Mouse (Mus musculus) intestine, embryonic 14.5 days (tissue): ENCODE data around the gene Cdc42se2. TPM values are rescaled to one million over a fixed set of nuclear protein-coding genes. Genes with fewer than 3 reads are reported as not detected.
A peak's percentile ranks its signal among the peaks of the same experiment; 100 is the strongest.

Source experiments
- ATAC-seq: fragments of 200-750 bp; cut with Nextera tagmentation; replicated peaks from 2 replicates; pipeline ENCODE4 v1.8.0; 2017; ENCODE audit warnings: low read depth, moderate number of reproducible peaks, moderate TSS enrichment, moderate library complexity; ENCODE audit not compliant: low FRiP score, low TSS enrichment
- DNase-seq: peaks from one replicate; pipeline ENCODE4 v3.0.0-alpha.2; 2018; ENCODE audit warnings: low spot score
- H3K27ac ChIP-seq: fragments of 300-500 bp; sonication (generic); 2 replicates; pipeline ENCODE4 v1.5.1; 2014; ENCODE audit warnings: low read depth, mild to moderate bottlenecking, control low read depth
- H3K27me3 ChIP-seq: fragments of 300-500 bp; sonication (generic); replicated peaks from 2 replicates; pipeline ENCODE4 v1.6.1; 2014; ENCODE audit warnings: low read length, control low read depth; ENCODE audit not compliant: control insufficient read depth, insufficient read depth
- H3K36me3 ChIP-seq: fragments of 300-500 bp; sonication (generic); 2 replicates; pipeline ENCODE4 v1.6.1; 2014; ENCODE audit warnings: low read length, control low read depth; ENCODE audit not compliant: control insufficient read depth, insufficient read depth
- H3K4me1 ChIP-seq: fragments of 300-500 bp; sonication (generic); replicated peaks from 2 replicates; pipeline ENCODE4 v1.6.1; 2014; ENCODE audit warnings: low read length, control low read depth, mixed read lengths; ENCODE audit not compliant: control insufficient read depth, insufficient read depth
- H3K4me2 ChIP-seq: fragments of 300-500 bp; sonication (generic); 2 replicates; pipeline ENCODE4 v1.6.1; 2014; ENCODE audit warnings: low read length
- H3K4me3 ChIP-seq: fragments of 300-500 bp; sonication (generic); 2 replicates; pipeline ENCODE4 v1.5.1; 2014; ENCODE audit warnings: low read depth, low read length, control low read depth, mixed read lengths
- H3K9ac ChIP-seq: fragments of 300-500 bp; sonication (generic); 2 replicates; pipeline ENCODE4 v1.6.1; 2014; ENCODE audit warnings: mild to moderate bottlenecking, low read length
- H3K9me3 ChIP-seq: fragments of 300-500 bp; sonication (generic); 2 replicates; pipeline ENCODE4 v1.6.1; 2016; ENCODE audit warnings: low read length, control low read depth; ENCODE audit not compliant: control insufficient read depth
- WGBS: fragments of 180-500 bp; shearing (Covaris S2); extraction: QIAGEN DNeasy Blood & Tissue Kit; methylation state at CpG from one replicate; pipeline ENCODE4 v1.1.7; 2014; 5-methylcytosine and 5-hydroxymethylcytosine counted together
- polyA plus RNA-seq: library from polyadenylated mRNA; unstranded; fragments of >200 nt; fragmentation: Nextera tagmentation; extraction: Ambion mirVana; gene quantifications from 2 replicates; pipeline ENCODE4 v1.2.1, GENCODE M21; 2014

Cdc42se2 gene
- polyA plus RNA-seq, 1 experiment from 2014 or later: 81.5 TPM

- no peak overlapping the region for H3K9ac ChIP-seq
- ATAC-seq (no peak), DNase-seq (no peak)
- no peak overlapping the region for H3K4me2 ChIP-seq
- no peaks in the 10 kb centered on the region for H3K27me3 ChIP-seq
- H3K36me3 ChIP-seq: peaks cover 58% of the 10 kb centered on the region
- no peaks in the 10 kb centered on the region for H3K9me3 ChIP-seq
- H3K27ac ChIP-seq: no peak overlapping the region
- no peaks in the 10 kb centered on the region for H3K4me1 ChIP-seq
- H3K4me3 ChIP-seq: no peak overlapping the region
- WGBS: 88% methylated on average over 6 of the region's 6 CpGs
Measured at GRCm38 (mm10) chr11:54722057-54722456, 65.4 kb downstream of the Cdc42se2 start.

GRCm38 (mm10) chr11:54718601-54719000 lies 68.9 kb downstream of the Cdc42se2 start:
- Histone ChIP-seq H3K27ac (no peak overlapping the region), H3K36me3 (peaks cover 62% of the 10 kb centered on the region), H3K9ac (no peak overlapping the region), H3K27me3 (no peaks in the 10 kb centered on the region), H3K9me3 (no peaks in the 10 kb centered on the region), H3K4me1 (no peaks in the 10 kb centered on the region), H3K4me3 (no peak overlapping the region), H3K4me2 (no peak overlapping the region)
- no peak for DNase-seq
- ATAC-seq: no peak
- 91% methylated on average over 3 of the region's 3 CpGs for WGBS

- H3K27me3 ChIP-seq: no peaks in the 10 kb centered on the region
- no peak overlapping the region for H3K27ac ChIP-seq
- DNase-seq (no peak), ATAC-seq (no peak)
- H3K9me3 ChIP-seq: no peaks in the 10 kb centered on the region
- H3K9ac ChIP-seq: no peak overlapping the region
- H3K36me3 ChIP-seq: peaks cover 55% of the 10 kb centered on the region
- WGBS: 78% methylated on average over 3 of the region's 3 CpGs
- H3K4me3 ChIP-seq: no peak overlapping the region
- H3K4me2 ChIP-seq: no peak overlapping the region
- H3K4me1 ChIP-seq: no peaks in the 10 kb centered on the region
Measured at GRCm38 (mm10) chr11:54717893-54718292, 69.6 kb downstream of the Cdc42se2 start.

- Histone ChIP-seq H3K36me3 (peaks cover 20% of the 10 kb centered on the region), H3K4me1 (no peaks in the 10 kb centered on the region), H3K27ac (no peak overlapping the region), H3K9ac (no peak overlapping the region), H3K4me3 (no peak overlapping the region), H3K27me3 (no peaks in the 10 kb centered on the region), H3K4me2 (no peak overlapping the region), H3K9me3 (no peaks in the 10 kb centered on the region)
- ATAC-seq: no peak
- whole genome bisulfite sequencing: 62% methylated on average over 2 of the region's 2 CpGs
- DNase-seq: no peak
Measured at GRCm38 (mm10) chr11:54712849-54713248, 74.6 kb downstream of the Cdc42se2 start.

GRCm38 (mm10) chr11:54710512-54711293 lies 76.8 kb downstream of the Cdc42se2 start:
- Histone ChIP-seq H3K27ac (no peak overlapping the region), H3K36me3 (peaks cover 6% of the 10 kb centered on the region; the same call in 1 of the 2 replicates), H3K9me3 (no peaks in the 10 kb centered on the region), H3K9ac (no peak overlapping the region), H3K4me2 (no peak overlapping the region), H3K4me3 (no peak overlapping the region), H3K27me3 (no peaks in the 10 kb centered on the region), H3K4me1 (no peaks in the 10 kb centered on the region)
- ATAC-seq: no peak
- no peak for DNase-seq
- WGBS: 75% methylated on average over 4 of the region's 4 CpGs

GRCm38 (mm10) chr11:54709645-54710044 lies 77.8 kb downstream of the Cdc42se2 start:
- Histone ChIP-seq H3K27ac (no peak overlapping the region), H3K4me2 (no peak overlapping the region), H3K4me3 (no peak overlapping the region), H3K9me3 (no peaks in the 10 kb centered on the region), H3K4me1 (no peaks in the 10 kb centered on the region), H3K27me3 (no peaks in the 10 kb centered on the region), H3K36me3 (0 out of 2 replicates have a peak, but pooled peaks cover 4% of the 10 kb centered on the region), H3K9ac (no peak overlapping the region)
- ATAC-seq (no peak), DNase-seq (no peak)
- WGBS: 66% methylated on average over 2 of the region's 2 CpGs

GRCm38 (mm10) chr11:54708153-54708552 lies 79.3 kb downstream of the Cdc42se2 start:
- 93% methylated on average over 2 of the region's 2 CpGs for WGBS
- ATAC-seq (no peak), DNase-seq (no peak)
- Histone ChIP-seq H3K9ac (no peak overlapping the region), H3K4me2 (no peak overlapping the region), H3K36me3 (0 out of 2 replicates have a peak, but pooled peaks cover 4% of the 10 kb centered on the region), H3K27me3 (no peaks in the 10 kb centered on the region), H3K4me3 (no peak overlapping the region), H3K27ac (no peak overlapping the region), H3K4me1 (no peaks in the 10 kb centered on the region), H3K9me3 (no peaks in the 10 kb centered on the region)

GRCm38 (mm10) chr11:54703306-54703705 lies 84.2 kb downstream of the Cdc42se2 start:
- Histone ChIP-seq H3K9ac (no peak overlapping the region), H3K27ac (no peak overlapping the region), H3K9me3 (no peaks in the 10 kb centered on the region), H3K4me2 (no peak overlapping the region), H3K36me3 (0 out of 2 replicates have a peak, but pooled peaks cover 3% of the 10 kb centered on the region), H3K4me3 (no peak overlapping the region), H3K4me1 (no peaks in the 10 kb centered on the region), H3K27me3 (no peaks in the 10 kb centered on the region)
- DNase-seq (peak; percentile 81), ATAC-seq (no peak)
- WGBS: 37% methylated on average over 4 of the region's 4 CpGs

- DNase-seq: no peak
- no peak for ATAC-seq
- Histone ChIP-seq H3K27me3 (no peaks in the 10 kb centered on the region), H3K4me2 (no peak overlapping the region), H3K27ac (no peak overlapping the region), H3K9me3 (no peaks in the 10 kb centered on the region), H3K4me3 (no peak overlapping the region), H3K9ac (no peak overlapping the region), H3K4me1 (no peaks in the 10 kb centered on the region), H3K36me3 (peaks cover 13% of the 10 kb centered on the region; the same call in 1 of the 2 replicates)
- 90% methylated on average over 8 of the region's 8 CpGs for WGBS
Measured at GRCm38 (mm10) chr11:54701848-54702247, 85.6 kb downstream of the Cdc42se2 start.
